Mouse (Mus musculus) lung, adult 2 months (tissue): ENCODE measurements around the gene Fam219b.

Experiments
- CTCF ChIP-seq: fragments of 200-500 bp; IDR thresholded peaks from 2 replicates; pipeline ENCODE4 v1.5.1; 2011; ENCODE audit warnings: mild to moderate bottlenecking, low read length, control low read depth; ENCODE audit not compliant: insufficient read depth
- POLR2A ChIP-seq: fragments of 200-500 bp; IDR thresholded peaks from 2 replicates; pipeline ENCODE4 v1.6.1; 2011; ENCODE audit warnings: low read depth, mild to moderate bottlenecking, control low read depth, low read length, borderline replicate concordance; ENCODE audit errors: extremely low read depth

- TF ChIP-seq CTCF (no peak), POLR2A (no peak)
These were observed 24.4 kb downstream of the Fam219b start for GRCm38 (mm10) chr9:57561711-57562099.
